Mouse (Mus musculus) midbrain, embryonic 13.5 days (tissue): ENCODE measurements around the gene Ptprt. TPM values are rescaled to one million over a fixed set of nuclear protein-coding genes. Genes with fewer than 3 reads are reported as not detected.

Source experiments
- ATAC-seq: fragments of 200-750 bp; cut with Nextera tagmentation; 2 replicates; pipeline ENCODE4 v1.8.0; 2017; ENCODE audit warnings: mild to moderate bottlenecking, moderate TSS enrichment, moderate library complexity
- H3K27ac ChIP-seq: fragments of 300-500 bp; sonication (generic); 2 replicates; pipeline ENCODE4 v1.5.1; 2015; ENCODE audit warnings: inconsistent platforms, mild to moderate bottlenecking, moderate library complexity
- H3K27me3 ChIP-seq: fragments of 300-500 bp; sonication (generic); 2 replicates; pipeline ENCODE4 v1.6.1; 2015; ENCODE audit warnings: mild to moderate bottlenecking, inconsistent platforms
- H3K36me3 ChIP-seq: fragments of 300-500 bp; sonication (generic); 2 replicates; pipeline ENCODE4 v1.6.1; 2015; ENCODE audit warnings: mild to moderate bottlenecking, inconsistent platforms
- H3K4me1 ChIP-seq: fragments of 300-500 bp; sonication (generic); replicated peaks from 2 replicates; pipeline ENCODE4 v1.6.1; 2015; ENCODE audit warnings: inconsistent platforms
- H3K4me2 ChIP-seq: fragments of 300-500 bp; sonication (generic); replicated peaks from 2 replicates; pipeline ENCODE4 v1.6.1; 2015; ENCODE audit warnings: moderate library complexity, mild to moderate bottlenecking, inconsistent platforms
- H3K4me3 ChIP-seq: fragments of 300-500 bp; sonication (generic); replicated peaks from 2 replicates; pipeline ENCODE4 v1.5.1; 2015; ENCODE audit warnings: mild to moderate bottlenecking, inconsistent platforms
- H3K9ac ChIP-seq: fragments of 300-500 bp; sonication (generic); replicated peaks from 2 replicates; pipeline ENCODE4 v1.6.1; 2015; ENCODE audit warnings: mild to moderate bottlenecking, inconsistent platforms
- H3K9me3 ChIP-seq: fragments of 300-500 bp; sonication (generic); 2 replicates; pipeline ENCODE4 v1.6.1; 2016; ENCODE audit warnings: mild to moderate bottlenecking, inconsistent platforms
- WGBS: fragments of 180-500 bp; shearing (Covaris S2); methylation state at CpG from one replicate; pipeline ENCODE4 v1.1.7; 2015; 5-methylcytosine and 5-hydroxymethylcytosine counted together
- polyA plus RNA-seq: library from polyadenylated mRNA; unstranded; fragments of >200 nt; fragmentation: Nextera tagmentation; extraction: Ambion mirVana; gene quantifications from 2 replicates; pipeline ENCODE4 v1.2.1, GENCODE M21; 2015

Ptprt gene
- polyA plus RNA-seq, 1 experiment from 2014 or later, result 7.5 TPM

DNA sequence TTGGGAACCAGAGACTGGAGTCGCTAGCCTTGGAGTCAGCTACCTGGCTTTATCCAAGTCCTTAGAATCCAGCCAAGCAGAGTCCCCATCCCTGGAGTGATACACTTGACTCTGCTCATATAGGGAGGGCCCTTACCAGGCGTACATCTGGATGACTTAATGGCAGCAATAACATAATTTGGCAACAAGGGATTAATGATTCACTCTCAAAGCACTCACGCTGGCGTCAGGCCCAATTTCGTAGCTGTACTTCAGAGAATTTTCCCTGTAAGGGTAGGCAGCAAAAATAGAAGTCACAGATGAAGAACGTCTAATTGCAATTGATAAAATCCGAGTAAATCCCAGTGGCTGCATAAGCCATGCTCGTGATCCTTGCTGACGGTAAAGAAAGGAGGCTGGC, 956.5 kb downstream of the Ptprt start:
- Histone ChIP-seq H3K9me3 (no peaks in the 10 kb centered on the region), H3K27ac (no peak overlapping the region), H3K27me3 (no peaks in the 10 kb centered on the region; the same call in none of the 2 replicates), H3K9ac (no peak overlapping the region), H3K4me2 (no peak overlapping the region), H3K4me1 (peaks cover 14% of the 10 kb centered on the region), H3K4me3 (no peak overlapping the region), H3K36me3 (no peaks in the 10 kb centered on the region)
- no peak for ATAC-seq
- WGBS, result 26% methylated on average over 9 of the region's 9 CpGs

DNA sequence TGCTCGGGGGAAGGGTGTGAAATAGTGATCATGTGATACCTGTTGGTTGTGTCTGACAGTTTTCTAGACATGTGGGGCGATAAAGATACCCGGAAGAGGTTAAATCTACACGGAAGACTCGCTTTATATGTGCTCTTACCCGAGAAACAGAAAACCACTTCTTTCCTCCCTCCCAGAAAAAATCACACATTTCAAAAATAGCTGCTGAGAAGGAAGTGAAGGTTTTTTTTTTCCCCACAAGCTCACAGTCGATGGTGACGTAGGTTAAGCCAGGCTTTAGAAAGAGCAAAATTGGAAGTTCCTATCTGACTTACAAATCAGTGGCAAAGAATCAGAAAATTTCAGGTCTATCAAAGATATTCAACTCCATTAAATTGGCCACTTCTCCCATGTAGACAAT, 965.1 kb downstream of the Ptprt start:
- no peak overlapping the region for H3K4me3 ChIP-seq
- ATAC-seq, result no peak
- H3K27me3 ChIP-seq, result no peaks in the 10 kb centered on the region
- WGBS, result 89% methylated on average over 8 of the region's 8 CpGs
- H3K36me3 ChIP-seq, result no peaks in the 10 kb centered on the region
- no peak overlapping the region for H3K4me2 ChIP-seq
- no peaks in the 10 kb centered on the region for H3K9me3 ChIP-seq
- no peaks in the 10 kb centered on the region for H3K4me1 ChIP-seq
- no peak overlapping the region for H3K9ac ChIP-seq
- H3K27ac ChIP-seq, result no peak overlapping the region

DNA sequence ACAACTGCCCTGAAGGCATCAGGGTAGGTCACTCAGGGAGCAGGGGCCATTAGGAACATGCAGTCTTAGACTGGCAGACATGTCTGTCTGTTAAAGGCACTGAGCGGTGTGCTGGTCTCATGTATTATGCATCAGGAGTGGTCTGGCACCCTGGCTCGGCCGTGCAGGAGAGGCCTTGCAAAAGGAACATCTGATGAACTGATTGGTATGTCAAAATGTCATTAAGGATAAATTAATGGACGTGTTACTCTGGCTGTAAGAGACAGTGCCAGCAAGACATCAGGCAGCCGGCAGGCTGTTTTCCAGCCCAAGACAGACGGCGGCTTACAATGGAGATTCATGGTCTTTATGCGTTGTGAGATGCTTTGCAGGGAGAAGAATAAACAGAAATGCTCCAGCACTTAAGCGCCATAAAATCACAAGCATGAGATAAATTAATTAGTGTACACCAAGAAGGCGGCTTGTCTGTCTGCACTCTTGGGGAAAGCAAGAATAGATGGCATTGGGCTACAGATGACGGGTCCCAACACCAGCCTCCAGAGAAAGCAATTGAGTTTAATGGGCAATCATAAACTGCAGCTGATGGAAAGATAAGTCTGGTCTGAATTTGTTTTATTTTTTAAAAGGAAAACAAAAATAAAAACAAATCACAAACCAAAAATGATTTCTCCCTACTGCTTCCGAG, 992.5 kb downstream of the Ptprt start:
- Histone ChIP-seq H3K4me3 (no peak overlapping the region), H3K27ac (no peak overlapping the region), H3K9me3 (no peaks in the 10 kb centered on the region), H3K4me2 (no peak overlapping the region), H3K4me1 (0 out of 2 replicates have a peak, but pooled peaks cover 3% of the 10 kb centered on the region), H3K9ac (no peak overlapping the region), H3K27me3 (no peaks in the 10 kb centered on the region), H3K36me3 (no peaks in the 10 kb centered on the region)
- 48% methylated on average over 12 of the region's 12 CpGs for WGBS
- peak; percentile 87 for ATAC-seq

DNA sequence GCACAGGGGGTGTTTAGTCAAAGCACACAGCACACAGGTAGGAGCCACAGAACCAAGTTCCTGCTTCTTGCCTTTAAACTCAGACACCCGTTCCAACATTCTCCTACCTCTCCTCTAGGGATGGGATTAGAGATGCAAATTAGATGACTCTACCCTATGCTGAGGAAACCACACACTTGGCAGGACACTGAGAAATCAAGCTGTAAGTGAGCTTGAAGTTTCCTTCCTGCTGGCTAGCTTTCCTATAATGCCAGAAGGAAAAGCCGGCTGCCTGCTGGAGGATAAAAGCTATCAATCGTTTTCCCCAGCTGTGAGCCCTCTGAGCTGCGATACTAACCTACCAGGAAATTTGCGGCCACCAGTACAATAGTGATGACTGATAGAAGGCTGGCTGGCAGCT, 999.0 kb downstream of the Ptprt start:
- no peaks in the 10 kb centered on the region for H3K36me3 ChIP-seq
- no peak overlapping the region for H3K27ac ChIP-seq
- no peak overlapping the region for H3K4me3 ChIP-seq
- no peak overlapping the region for H3K9ac ChIP-seq
- H3K4me1 ChIP-seq, result peaks cover 5% of the 10 kb centered on the region; the same call in 1 of the 2 replicates
- H3K4me2 ChIP-seq, result no peak overlapping the region
- no peak for ATAC-seq
- no peaks in the 10 kb centered on the region for H3K27me3 ChIP-seq
- H3K9me3 ChIP-seq, result no peaks in the 10 kb centered on the region
- 32% methylated on average over 5 of the region's 5 CpGs for WGBS

DNA sequence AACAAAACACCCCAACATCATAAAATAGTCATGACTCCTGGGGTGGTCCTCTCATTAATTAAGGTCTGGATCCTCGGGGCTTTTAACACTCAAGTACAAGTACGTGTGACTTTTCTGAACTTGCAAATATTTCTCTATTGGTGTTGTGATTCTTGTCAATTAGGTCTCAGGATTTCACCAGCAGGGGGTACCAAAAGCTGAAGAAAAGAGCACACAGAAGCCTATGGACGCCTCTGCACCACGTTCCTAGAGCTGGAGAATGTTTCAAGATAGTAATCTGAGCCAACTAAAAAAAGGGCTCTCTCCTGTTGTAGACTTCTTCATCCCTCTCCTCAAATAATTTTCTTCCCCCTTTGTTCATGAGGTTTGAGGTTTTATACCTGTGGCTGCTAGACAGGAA, 1000.1 kb downstream of the Ptprt start:
- no peak overlapping the region for H3K27ac ChIP-seq

DNA sequence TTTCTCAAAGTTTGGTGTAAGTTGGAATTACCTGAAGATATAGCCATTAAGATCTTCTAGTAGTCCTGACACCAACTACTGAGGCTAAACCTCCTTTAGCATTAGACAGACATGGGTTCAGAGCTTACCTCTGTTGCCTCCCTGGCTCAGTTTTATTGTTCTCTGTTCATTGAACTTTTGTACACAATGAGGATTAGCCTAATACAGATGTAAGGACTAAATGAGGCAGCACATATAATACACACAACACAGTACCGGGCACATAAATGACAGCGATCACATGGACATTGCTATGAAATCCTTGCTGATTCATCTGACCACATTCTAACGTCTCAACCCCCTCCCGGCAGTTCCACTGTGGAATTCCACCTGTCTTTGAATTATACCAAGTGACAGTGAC, 1003.9 kb downstream of the Ptprt start:
- no peaks in the 10 kb centered on the region for H3K27me3 ChIP-seq
- peaks cover 4% of the 10 kb centered on the region; the same call in 1 of the 2 replicates for H3K4me1 ChIP-seq
- H3K9me3 ChIP-seq, result no peaks in the 10 kb centered on the region
- WGBS, result 75% methylated on average over 4 of the region's 4 CpGs
- ATAC-seq, result no peak
- H3K4me3 ChIP-seq, result no peak overlapping the region
- H3K4me2 ChIP-seq, result no peak overlapping the region
- H3K27ac ChIP-seq, result no peak overlapping the region
- H3K36me3 ChIP-seq, result no peaks in the 10 kb centered on the region
- H3K9ac ChIP-seq, result no peak overlapping the region

More for the DNA sequence above, 1000.1 kb downstream of the Ptprt start:
- H3K4me2 ChIP-seq, result no peak overlapping the region
- no peaks in the 10 kb centered on the region for H3K9me3 ChIP-seq
- no peaks in the 10 kb centered on the region for H3K27me3 ChIP-seq
- H3K9ac ChIP-seq, result no peak overlapping the region
- no peak overlapping the region for H3K4me3 ChIP-seq
- H3K36me3 ChIP-seq, result no peaks in the 10 kb centered on the region
- WGBS, result 36% methylated on average over 4 of the region's 4 CpGs
- ATAC-seq, result no peak
- peaks cover 5% of the 10 kb centered on the region; the same call in 1 of the 2 replicates for H3K4me1 ChIP-seq

DNA sequence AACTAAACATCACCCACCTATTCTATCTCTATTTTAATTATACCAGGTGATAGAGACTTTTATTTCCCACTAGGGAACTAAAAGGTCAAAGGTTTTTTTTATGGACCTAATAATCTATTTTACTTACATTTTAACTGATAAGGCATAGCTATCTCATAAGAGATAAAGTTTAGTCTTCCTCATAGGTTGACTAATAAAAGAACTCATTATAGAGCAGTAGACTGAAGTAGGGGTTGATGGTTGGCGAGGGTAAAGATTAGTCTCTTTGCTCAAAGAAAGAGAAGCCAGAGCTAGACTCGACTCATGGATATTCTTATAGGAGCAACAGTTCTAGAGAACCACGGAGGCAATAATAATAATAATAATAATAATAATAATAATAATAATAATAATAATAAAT, 1004.3 kb downstream of the Ptprt start:
- no peak overlapping the region for H3K4me2 ChIP-seq
- no peaks in the 10 kb centered on the region for H3K4me1 ChIP-seq
- H3K9me3 ChIP-seq, result no peaks in the 10 kb centered on the region
- WGBS, result 93% methylated on average over 3 of the region's 3 CpGs
- H3K9ac ChIP-seq, result no peak overlapping the region
- ATAC-seq, result no peak
- H3K27me3 ChIP-seq, result no peaks in the 10 kb centered on the region
- H3K27ac ChIP-seq, result no peak overlapping the region
- no peak overlapping the region for H3K4me3 ChIP-seq
- no peaks in the 10 kb centered on the region for H3K36me3 ChIP-seq

DNA sequence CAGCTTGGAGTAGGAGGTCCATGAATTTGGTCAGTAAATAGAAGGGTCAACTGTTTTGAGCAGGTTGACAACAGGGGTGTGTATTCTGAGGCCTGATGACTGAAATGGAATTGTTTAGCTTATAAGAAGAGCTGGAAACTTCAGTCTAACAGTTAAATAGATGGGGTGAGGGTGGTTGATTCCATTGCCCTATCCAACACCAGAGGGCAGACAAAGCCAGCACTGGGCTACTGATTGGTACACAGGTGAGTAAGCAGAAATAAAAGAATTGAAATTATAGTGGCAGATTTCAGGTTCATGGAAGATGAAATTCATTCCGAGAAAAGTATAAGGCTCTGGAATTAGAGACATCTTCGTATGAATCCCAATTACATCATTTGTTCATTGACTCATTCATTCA, 1020.1 kb downstream of the Ptprt start:
- 0 out of 2 replicates have a peak, but pooled peaks cover 1% of the 10 kb centered on the region for H3K27me3 ChIP-seq
- H3K4me1 ChIP-seq, result peaks cover 7% of the 10 kb centered on the region
- H3K4me2 ChIP-seq, result no peak overlapping the region
- no peaks in the 10 kb centered on the region for H3K9me3 ChIP-seq
- no peak overlapping the region for H3K27ac ChIP-seq
- no peaks in the 10 kb centered on the region for H3K36me3 ChIP-seq
- no peak overlapping the region for H3K4me3 ChIP-seq
- no peak for ATAC-seq
- 88% methylated on average over 2 of the region's 2 CpGs for WGBS
- no peak overlapping the region for H3K9ac ChIP-seq

DNA sequence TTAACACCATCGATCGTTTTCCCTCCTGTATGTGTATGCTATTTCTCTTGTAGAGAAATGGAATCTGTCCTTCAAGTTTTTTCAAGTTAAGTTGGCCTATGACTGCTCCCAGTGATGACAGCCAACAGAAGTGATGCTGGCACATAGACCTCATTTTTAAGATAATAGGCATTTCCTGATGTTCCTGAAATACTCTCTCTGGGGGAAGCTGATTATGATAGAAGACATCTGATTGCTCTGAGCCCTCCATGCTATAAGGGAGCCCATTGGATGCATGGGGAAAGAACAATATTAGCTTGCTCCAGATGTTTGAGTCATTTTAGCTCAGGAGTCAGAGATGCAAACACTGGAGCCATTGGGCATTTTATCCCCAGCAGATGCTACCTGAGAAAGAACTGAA, 1026.9 kb downstream of the Ptprt start:
- Histone ChIP-seq H3K4me2 (no peak overlapping the region), H3K27ac (no peak overlapping the region), H3K9ac (no peak overlapping the region), H3K27me3 (no peaks in the 10 kb centered on the region), H3K36me3 (no peaks in the 10 kb centered on the region), H3K4me1 (no peaks in the 10 kb centered on the region), H3K4me3 (no peak overlapping the region), H3K9me3 (no peaks in the 10 kb centered on the region)
- 100% methylated on average over 2 of the region's 2 CpGs for WGBS
- no peak for ATAC-seq

DNA sequence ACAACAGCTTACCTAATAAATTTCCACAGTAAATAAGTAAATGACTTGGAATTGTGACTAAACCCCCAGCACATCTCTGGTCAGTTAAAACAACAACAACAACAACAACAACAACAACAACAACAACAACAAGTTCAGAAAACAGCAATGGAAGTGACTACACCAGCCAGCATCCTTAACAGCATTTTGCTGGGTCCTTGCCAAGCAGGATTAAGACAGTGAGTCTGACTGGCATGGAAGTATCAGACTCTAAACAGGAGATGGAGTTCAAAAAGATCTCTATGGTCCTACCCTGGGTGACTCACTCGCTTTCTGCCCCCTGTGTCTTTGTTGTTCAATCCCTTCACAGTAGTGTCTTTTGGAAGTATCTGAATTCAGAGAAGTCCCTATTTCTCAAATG, 1035.1 kb downstream of the Ptprt start:
- H3K4me2 ChIP-seq, result no peak overlapping the region
- no peak overlapping the region for H3K4me3 ChIP-seq
- no peaks in the 10 kb centered on the region for H3K36me3 ChIP-seq
- H3K9ac ChIP-seq, result no peak overlapping the region
- no peak overlapping the region for H3K27ac ChIP-seq
- 92% methylated on average over 1 of the region's 1 CpGs for WGBS
- no peaks in the 10 kb centered on the region for H3K27me3 ChIP-seq
- no peaks in the 10 kb centered on the region for H3K9me3 ChIP-seq
- no peaks in the 10 kb centered on the region for H3K4me1 ChIP-seq
- ATAC-seq, result no peak

DNA sequence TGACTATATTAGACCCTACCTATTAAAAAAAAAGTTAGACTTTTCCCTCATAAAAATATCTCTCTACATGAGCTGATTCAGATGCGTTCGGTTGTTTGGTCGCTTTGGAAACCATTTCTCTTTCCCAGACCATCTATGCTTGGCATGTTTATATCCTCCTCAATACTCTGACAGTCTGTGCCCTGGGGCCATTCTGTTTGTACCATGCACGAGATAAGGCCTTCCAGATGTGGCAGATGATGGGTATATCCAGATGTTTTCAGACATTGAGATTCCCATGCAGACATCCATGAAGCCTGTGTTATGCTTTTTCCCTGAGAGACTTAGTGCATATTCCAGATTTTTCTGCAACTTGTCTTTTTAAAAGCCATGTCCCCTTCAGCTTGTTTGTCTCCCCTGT, 1052.5 kb downstream of the Ptprt start:
- ATAC-seq, result no peak
- H3K27ac ChIP-seq, result no peak overlapping the region
- H3K4me2 ChIP-seq, result no peak overlapping the region
- no peaks in the 10 kb centered on the region for H3K4me1 ChIP-seq
- no peaks in the 10 kb centered on the region for H3K27me3 ChIP-seq
- WGBS, result 88% methylated on average over 4 of the region's 4 CpGs
- no peaks in the 10 kb centered on the region for H3K36me3 ChIP-seq
- H3K9ac ChIP-seq, result no peak overlapping the region
- no peaks in the 10 kb centered on the region for H3K9me3 ChIP-seq
- no peak overlapping the region for H3K4me3 ChIP-seq

DNA sequence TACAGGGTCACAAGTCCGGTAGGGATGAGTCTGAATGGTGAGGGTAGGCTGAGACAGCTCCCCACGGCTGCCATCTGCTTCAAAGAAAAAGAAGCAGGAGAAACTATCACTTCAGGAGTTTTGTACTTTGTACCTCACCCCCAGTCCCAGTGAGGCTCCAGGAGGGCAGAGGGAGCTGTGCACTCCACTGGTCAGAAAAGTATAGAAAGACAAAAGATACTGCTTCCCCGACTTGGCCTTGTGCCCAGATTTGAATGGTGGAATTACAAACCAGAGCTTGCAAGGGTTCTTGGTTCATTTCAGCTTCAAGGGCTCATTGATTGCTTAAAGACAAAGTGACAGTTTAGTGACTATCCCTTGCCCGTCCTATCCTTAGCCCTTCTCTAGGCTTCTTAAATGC, 1053.6 kb downstream of the Ptprt start:
- H3K9ac ChIP-seq, result no peak overlapping the region
- H3K36me3 ChIP-seq, result no peaks in the 10 kb centered on the region
- H3K4me1 ChIP-seq, result no peaks in the 10 kb centered on the region
- no peak overlapping the region for H3K27ac ChIP-seq
- H3K4me2 ChIP-seq, result no peak overlapping the region
- 76% methylated on average over 4 of the region's 4 CpGs for WGBS
- H3K9me3 ChIP-seq, result no peaks in the 10 kb centered on the region
- ATAC-seq, result no peak
- no peak overlapping the region for H3K4me3 ChIP-seq
- H3K27me3 ChIP-seq, result no peaks in the 10 kb centered on the region

DNA sequence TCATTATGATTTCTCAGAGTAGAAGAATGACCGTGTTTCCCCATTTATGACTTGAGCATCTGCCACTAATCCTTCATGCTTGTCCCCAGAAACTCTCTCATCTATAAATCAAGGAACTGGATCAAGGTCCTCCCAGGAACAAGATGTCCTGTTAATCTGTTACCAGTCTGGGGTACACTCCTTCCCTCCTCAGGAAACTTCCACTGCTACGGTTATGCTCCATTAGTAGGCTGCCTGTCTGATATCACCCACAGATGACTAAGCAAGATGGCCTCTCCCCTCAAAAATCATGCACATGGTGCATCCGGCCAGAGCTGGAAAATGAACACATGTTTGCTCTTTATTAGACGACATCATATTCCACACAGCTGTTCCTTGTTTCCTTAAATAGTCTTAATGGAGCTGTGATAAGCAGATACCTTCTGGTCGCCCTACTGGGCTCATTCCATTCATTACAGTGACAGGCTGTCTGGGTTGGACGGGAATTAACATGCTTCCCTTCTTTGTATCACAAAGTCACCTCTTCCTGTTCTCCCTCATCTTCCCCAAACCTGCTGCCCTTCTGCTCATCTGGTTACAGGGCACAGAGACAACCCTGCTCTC, 1060.6 kb downstream of the Ptprt start:
- Histone ChIP-seq H3K27ac (no peak overlapping the region), H3K9me3 (no peaks in the 10 kb centered on the region), H3K9ac (no peak overlapping the region), H3K4me1 (no peaks in the 10 kb centered on the region), H3K4me3 (no peak overlapping the region), H3K36me3 (no peaks in the 10 kb centered on the region), H3K27me3 (no peaks in the 10 kb centered on the region), H3K4me2 (no peak overlapping the region)
- no peak for ATAC-seq
- WGBS, result 78% methylated on average over 6 of the region's 6 CpGs
